Mouse (Mus musculus): ENCODE measurements around the gene Dennd1a. TPM values are rescaled to one million over a fixed set of nuclear protein-coding genes. Genes with fewer than 3 reads are reported as not detected.

The Dennd1a gene
- total and polyA plus RNA-seq, 3 experiments, result 17.6 to 26.8 (median 22.0) TPM

- Histone ChIP-seq H3K27ac (no peak overlapping the region), H3K27me3 (ENCODE audit: control insufficient read depth, insufficient read depth, low read length) (no peaks in the 10 kb centered on the region), H3K36me3 (ENCODE audit: control insufficient read depth, insufficient read depth, low read length) (no peaks in the 10 kb centered on the region), H3K4me3 (no peak overlapping the region), H3K79me2 (replicated peaks; ENCODE audit: control insufficient read depth, insufficient read depth, low read length) (no peaks in the 10 kb centered on the region), H3K4me1 (ENCODE audit: control insufficient read depth, insufficient read depth, low read length) (no peaks in the 10 kb centered on the region), H3K9ac (ENCODE audit: low read depth, low read length) (no peak overlapping the region)
- 56% methylated on average over 4 of the region's 4 CpGs for WGBS
- intact Hi-C loops (cut with DNase I), result no loop called here
- DNase-seq, result no peak
- TF ChIP-seq POLR2A (IDR thresholded peaks at IDR 0.05; ENCODE audit: insufficient read depth, low read depth, low read length) (no peak), EP300 (IDR thresholded peaks at IDR 0.05; ENCODE audit: insufficient read depth, low read depth, low read length) (no peak), CTCF (IDR thresholded peaks at IDR 0.05) (no peak)
These were observed 33.7 kb upstream of the Dennd1a start for GRCm38 (mm10) chr2:38320911-38321310.

GRCm38 (mm10) chr2:38319086-38319485 is 31.9 kb upstream of the Dennd1a start:
- no peaks in the 10 kb centered on the region for H3K79me2 ChIP-seq (replicated peaks; ENCODE audit: control insufficient read depth, insufficient read depth, low read length)
- intact Hi-C loops (cut with DNase I), result no loop called here
- H3K36me3 ChIP-seq (ENCODE audit: control insufficient read depth, insufficient read depth, low read length), result no peaks in the 10 kb centered on the region
- no peak overlapping the region for H3K9ac ChIP-seq (ENCODE audit: low read depth, low read length)
- TF ChIP-seq EP300 (IDR thresholded peaks at IDR 0.05; ENCODE audit: insufficient read depth, low read depth, low read length) (no peak), CTCF (IDR thresholded peaks at IDR 0.05) (no peak), POLR2A (IDR thresholded peaks at IDR 0.05; ENCODE audit: insufficient read depth, low read depth, low read length) (no peak)
- H3K27me3 ChIP-seq (ENCODE audit: control insufficient read depth, insufficient read depth, low read length), result no peaks in the 10 kb centered on the region
- H3K4me1 ChIP-seq (ENCODE audit: control insufficient read depth, insufficient read depth, low read length), result no peaks in the 10 kb centered on the region
- no peak overlapping the region for H3K4me3 ChIP-seq
- 80% methylated on average over 11 of the region's 11 CpGs for WGBS
- no peak for DNase-seq
- no peak overlapping the region for H3K27ac ChIP-seq

- Histone ChIP-seq H3K79me2 (replicated peaks; ENCODE audit: control insufficient read depth, insufficient read depth, low read length) (no peaks in the 10 kb centered on the region), H3K27ac (no peak overlapping the region), H3K4me1 (ENCODE audit: control insufficient read depth, insufficient read depth, low read length) (no peaks in the 10 kb centered on the region), H3K27me3 (ENCODE audit: control insufficient read depth, insufficient read depth, low read length) (no peaks in the 10 kb centered on the region), H3K9ac (ENCODE audit: low read depth, low read length) (no peak overlapping the region), H3K36me3 (ENCODE audit: control insufficient read depth, insufficient read depth, low read length) (no peaks in the 10 kb centered on the region), H3K4me3 (no peak overlapping the region)
- no peak for TF ChIP-seq CTCF (IDR thresholded peaks at IDR 0.05)
- TF ChIP-seq POLR2A (IDR thresholded peaks at IDR 0.05; ENCODE audit: insufficient read depth, low read depth, low read length), result no peak
- TF ChIP-seq EP300 (IDR thresholded peaks at IDR 0.05; ENCODE audit: insufficient read depth, low read depth, low read length), result no peak
- intact Hi-C loops (cut with DNase I), result no loop called here
- WGBS, result 37% methylated on average over 3 of the region's 3 CpGs
- DNase-seq, result no peak
These were observed 26.2 kb upstream of the Dennd1a start for GRCm38 (mm10) chr2:38313399-38313798.

- Histone ChIP-seq H3K79me2 (replicated peaks; ENCODE audit: control insufficient read depth, insufficient read depth, low read length) (no peaks in the 10 kb centered on the region), H3K4me1 (ENCODE audit: control insufficient read depth, insufficient read depth, low read length) (no peaks in the 10 kb centered on the region), H3K9ac (ENCODE audit: low read depth, low read length) (no peak overlapping the region), H3K27ac (no peak overlapping the region), H3K36me3 (ENCODE audit: control insufficient read depth, insufficient read depth, low read length) (no peaks in the 10 kb centered on the region), H3K4me3 (no peak overlapping the region), H3K27me3 (ENCODE audit: control insufficient read depth, insufficient read depth, low read length) (no peaks in the 10 kb centered on the region)
- TF ChIP-seq CTCF (IDR thresholded peaks at IDR 0.05), result no peak
- no peak for TF ChIP-seq POLR2A (IDR thresholded peaks at IDR 0.05; ENCODE audit: insufficient read depth, low read depth, low read length)
- no peak for TF ChIP-seq EP300 (IDR thresholded peaks at IDR 0.05; ENCODE audit: insufficient read depth, low read depth, low read length)
- intact Hi-C loops (cut with DNase I), result no loop called here
- DNase-seq, result no peak
- 61% methylated on average over 3 of the region's 3 CpGs for WGBS
These were observed 25.7 kb upstream of the Dennd1a start for GRCm38 (mm10) chr2:38312921-38313320.

GRCm38 (mm10) chr2:38305152-38305551 is 18.0 kb upstream of the Dennd1a start:
- H3K9ac ChIP-seq (ENCODE audit: low read depth, low read length), result no peak overlapping the region
- no peak for DNase-seq
- H3K27me3 ChIP-seq (ENCODE audit: control insufficient read depth, insufficient read depth, low read length), result no peaks in the 10 kb centered on the region
- H3K79me2 ChIP-seq (replicated peaks; ENCODE audit: control insufficient read depth, insufficient read depth, low read length), result no peaks in the 10 kb centered on the region
- TF ChIP-seq CTCF (IDR thresholded peaks at IDR 0.05) (no peak), EP300 (IDR thresholded peaks at IDR 0.05; ENCODE audit: insufficient read depth, low read depth, low read length) (no peak), POLR2A (IDR thresholded peaks at IDR 0.05; ENCODE audit: insufficient read depth, low read depth, low read length) (no peak)
- 76% methylated on average over 1 of the region's 1 CpGs for WGBS
- H3K27ac ChIP-seq, result no peak overlapping the region
- intact Hi-C loops (cut with DNase I), result no loop called here
- no peaks in the 10 kb centered on the region for H3K4me1 ChIP-seq (ENCODE audit: control insufficient read depth, insufficient read depth, low read length)
- H3K36me3 ChIP-seq (ENCODE audit: control insufficient read depth, insufficient read depth, low read length), result no peaks in the 10 kb centered on the region
- no peak overlapping the region for H3K4me3 ChIP-seq

- no peak for DNase-seq
- no peak overlapping the region for H3K4me3 ChIP-seq
- TF ChIP-seq EP300 (IDR thresholded peaks at IDR 0.05; ENCODE audit: insufficient read depth, low read depth, low read length) (no peak), CTCF (IDR thresholded peaks at IDR 0.05) (no peak), POLR2A (IDR thresholded peaks at IDR 0.05; ENCODE audit: insufficient read depth, low read depth, low read length) (no peak)
- H3K9ac ChIP-seq (ENCODE audit: low read depth, low read length), result no peak overlapping the region
- whole genome bisulfite sequencing, result 53% methylated on average over 2 of the region's 2 CpGs
- no peaks in the 10 kb centered on the region for H3K27me3 ChIP-seq (ENCODE audit: control insufficient read depth, insufficient read depth, low read length)
- no peak overlapping the region for H3K27ac ChIP-seq
- H3K4me1 ChIP-seq (ENCODE audit: control insufficient read depth, insufficient read depth, low read length), result no peaks in the 10 kb centered on the region
- intact Hi-C loops (cut with DNase I), result no loop called here
- H3K79me2 ChIP-seq (replicated peaks; ENCODE audit: control insufficient read depth, insufficient read depth, low read length), result no peaks in the 10 kb centered on the region
- no peaks in the 10 kb centered on the region for H3K36me3 ChIP-seq (ENCODE audit: control insufficient read depth, insufficient read depth, low read length)
These were observed 13.8 kb upstream of the Dennd1a start for GRCm38 (mm10) chr2:38300941-38301340.

All from heart, adult 2 months (tissue).